Mouse (Mus musculus): Measurements from ENCODE around the gene G6pc3. TPM values are rescaled to one million over a fixed set of nuclear protein-coding genes. Genes with fewer than 3 reads are reported as not detected.

G6pc3 gene
- polyA plus RNA-seq, 1 experiment from 2014 or later, result 39.1 TPM

DNA sequence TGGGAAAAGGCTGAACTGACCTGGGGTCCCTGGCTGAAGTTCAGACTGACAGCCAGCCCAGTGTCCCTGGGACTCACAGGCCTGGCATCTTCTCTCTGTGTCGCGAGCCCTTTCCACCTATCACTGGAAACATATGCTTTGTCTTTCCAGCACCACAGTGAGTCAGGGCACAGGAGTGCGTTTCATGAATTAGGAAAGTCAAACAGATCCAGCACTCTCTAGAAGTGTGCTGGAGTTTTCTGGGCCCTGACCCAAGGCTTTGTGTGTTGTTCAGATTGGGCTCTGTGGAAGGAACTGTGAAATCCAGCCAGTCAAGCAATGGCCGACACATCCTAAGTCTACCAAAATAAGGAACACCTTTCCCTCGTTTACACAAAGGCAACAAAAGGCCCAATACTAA lies 35.8 kb downstream of the G6pc3 start:
- DNase-seq (ENCODE audit: low spot score), result no peak
- Histone ChIP-seq H3K4me1 (peaks cover 82% of the 10 kb centered on the region), H3K36me3 (peaks cover 29% of the 10 kb centered on the region), H3K4me3 (peak overlapping the region; percentile 32; the same call in 1 of the 2 replicates), H3K27ac (replicated peaks) (0 out of 2 replicates have a peak overlapping the region, but pooled peaks have one; percentile 43), H3K9me3 (replicated peaks) (no peaks in the 10 kb centered on the region), H3K27me3 (ENCODE audit: low read depth, poor library complexity, severe bottlenecking) (peaks cover 35% of the 10 kb centered on the region)
- 75% methylated on average over 5 of the region's 5 CpGs for WGBS

DNA sequence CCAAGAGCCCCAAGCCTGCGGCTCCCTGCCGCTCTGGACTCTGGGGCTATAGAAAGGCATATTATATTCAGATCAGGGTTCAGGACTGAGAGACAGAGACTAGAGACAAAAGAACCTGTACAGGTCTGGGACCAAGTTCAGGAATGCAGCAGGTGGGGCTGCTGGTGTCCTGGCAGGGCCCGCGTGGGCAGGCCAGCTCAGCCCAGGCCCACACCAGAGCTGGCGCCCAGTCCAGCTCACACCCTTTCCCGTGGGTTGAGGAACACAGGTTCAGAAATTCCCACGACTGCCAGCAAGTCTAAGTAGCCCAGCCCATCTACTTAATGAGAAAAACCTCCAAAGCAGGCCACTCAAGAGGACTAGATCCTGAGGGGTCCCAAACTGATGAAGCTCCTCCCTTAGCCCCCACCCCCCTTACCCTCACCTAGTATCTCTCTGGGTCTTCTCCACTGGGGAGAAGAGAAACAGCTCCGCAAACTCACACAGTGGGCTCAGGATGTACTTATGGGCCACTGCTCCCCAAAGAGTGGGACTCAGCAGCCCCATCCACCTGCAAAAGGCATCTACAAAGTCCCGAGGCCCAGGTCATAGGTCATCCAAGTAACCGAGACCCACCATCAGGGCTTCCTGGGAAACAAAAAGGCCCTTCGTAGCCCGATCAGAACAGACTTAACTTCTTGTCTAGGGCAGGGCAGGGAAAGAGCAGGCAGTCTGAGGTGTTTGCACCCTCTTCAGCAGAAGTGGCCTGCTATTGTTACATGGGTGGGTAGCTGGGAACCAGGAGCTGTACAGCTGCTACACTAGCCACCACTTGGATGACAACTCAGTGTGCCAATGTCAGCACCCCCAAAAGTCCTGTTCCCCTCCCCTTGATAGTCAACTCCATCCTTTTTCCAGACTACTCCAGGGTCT lies 36.9 kb downstream of the G6pc3 start:
- no peak for DNase-seq (ENCODE audit: low spot score)
- peaks cover 35% of the 10 kb centered on the region for H3K27me3 ChIP-seq (ENCODE audit: low read depth, poor library complexity, severe bottlenecking)
- H3K4me3 ChIP-seq, result peak overlapping the region; percentile 90; the same call in 1 of the 2 replicates
- no peaks in the 10 kb centered on the region for H3K9me3 ChIP-seq (replicated peaks)
- 60% methylated on average over 12 of the region's 12 CpGs for WGBS
- H3K36me3 ChIP-seq, result peaks cover 18% of the 10 kb centered on the region
- peaks cover 85% of the 10 kb centered on the region for H3K4me1 ChIP-seq
- peak overlapping the region; percentile 94; the same call in 1 of the 2 replicates for H3K27ac ChIP-seq (replicated peaks)

DNA sequence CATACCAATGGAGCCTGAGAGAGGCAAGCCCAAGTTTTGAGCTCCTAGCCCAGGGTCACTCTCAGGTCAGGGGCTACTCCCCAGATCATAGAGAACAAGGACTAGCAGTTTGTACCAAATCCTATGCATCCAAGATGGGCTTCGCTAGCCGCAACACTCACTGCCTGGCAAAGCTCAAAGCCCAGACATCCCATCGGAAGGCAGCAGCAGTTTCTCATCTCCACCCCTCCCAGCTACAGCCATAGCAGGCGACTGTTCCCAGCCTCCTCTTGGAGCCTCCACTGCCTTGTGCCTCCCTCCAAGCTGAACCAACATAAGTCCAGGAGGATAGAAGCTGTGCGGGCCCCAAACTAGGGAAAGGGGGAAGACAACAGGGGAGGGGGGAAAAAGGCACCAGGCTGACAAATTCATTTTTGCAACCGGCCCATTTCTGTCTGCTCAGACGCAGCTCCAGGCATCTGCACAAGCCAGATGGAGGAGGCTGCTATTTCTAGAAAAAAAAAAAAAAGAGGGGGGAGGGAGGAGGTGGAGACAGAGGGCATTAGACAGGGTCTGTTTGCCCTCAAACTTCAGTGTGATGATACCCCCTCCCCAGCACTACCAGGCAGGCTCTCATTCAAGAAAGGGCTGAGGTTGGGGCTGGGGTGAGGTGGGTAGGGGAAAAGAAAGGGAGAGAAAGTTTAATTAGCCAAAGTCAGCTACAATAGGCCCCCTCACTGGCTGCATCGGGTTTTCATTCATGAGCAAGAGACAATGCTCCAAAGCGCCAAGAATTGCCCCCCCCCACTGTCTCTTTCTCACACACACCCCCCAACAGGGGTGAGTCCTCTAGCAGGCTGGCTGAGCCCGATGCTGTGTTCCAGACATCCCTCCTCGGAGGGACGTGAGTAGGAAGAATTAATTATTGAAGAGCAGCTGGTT lies 38.1 kb downstream of the G6pc3 start:
- Histone ChIP-seq H3K36me3 (peaks cover 6% of the 10 kb centered on the region; the same call in 1 of the 2 replicates), H3K4me1 (peaks cover 79% of the 10 kb centered on the region)
- peak; percentile 46 for DNase-seq (ENCODE audit: low spot score)

DNA sequence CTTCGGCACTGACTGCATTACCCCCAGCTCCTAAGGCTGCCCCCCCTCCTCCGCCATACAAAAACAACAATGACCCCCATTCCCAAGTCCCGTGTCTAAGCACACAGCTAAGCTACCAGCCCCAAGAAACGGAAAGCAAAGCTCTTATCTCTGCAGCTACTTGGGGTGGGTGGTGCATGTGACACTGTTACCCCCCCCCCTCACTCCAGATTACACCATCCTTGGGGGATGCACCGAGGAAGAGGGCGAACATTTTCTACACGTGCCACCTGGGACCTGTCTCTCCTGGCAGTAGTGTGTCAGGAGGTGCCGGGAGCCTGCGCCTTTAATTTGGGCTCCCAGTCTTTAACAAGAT lies 38.7 kb downstream of the G6pc3 start:
- no peaks in the 10 kb centered on the region for H3K9me3 ChIP-seq (replicated peaks)
- WGBS, result 23% methylated on average over 9 of the region's 9 CpGs
- H3K4me1 ChIP-seq, result peaks cover 74% of the 10 kb centered on the region
- no peak for DNase-seq (ENCODE audit: low spot score)
- peak overlapping the region; percentile 94 for H3K27ac ChIP-seq (replicated peaks)
- H3K36me3 ChIP-seq, result peaks cover 6% of the 10 kb centered on the region; the same call in 1 of the 2 replicates
- H3K4me3 ChIP-seq, result peak overlapping the region; percentile 90
- peaks cover 35% of the 10 kb centered on the region for H3K27me3 ChIP-seq (ENCODE audit: low read depth, poor library complexity, severe bottlenecking)

More for the DNA sequence above, 38.1 kb downstream of the G6pc3 start:
- Histone ChIP-seq H3K27ac (replicated peaks) (peak overlapping the region; percentile 94), H3K4me3 (peak overlapping the region; percentile 90), H3K9me3 (replicated peaks) (no peaks in the 10 kb centered on the region), H3K27me3 (ENCODE audit: low read depth, poor library complexity, severe bottlenecking) (peaks cover 35% of the 10 kb centered on the region)
- WGBS, result 17% methylated on average over 12 of the region's 12 CpGs

DNA sequence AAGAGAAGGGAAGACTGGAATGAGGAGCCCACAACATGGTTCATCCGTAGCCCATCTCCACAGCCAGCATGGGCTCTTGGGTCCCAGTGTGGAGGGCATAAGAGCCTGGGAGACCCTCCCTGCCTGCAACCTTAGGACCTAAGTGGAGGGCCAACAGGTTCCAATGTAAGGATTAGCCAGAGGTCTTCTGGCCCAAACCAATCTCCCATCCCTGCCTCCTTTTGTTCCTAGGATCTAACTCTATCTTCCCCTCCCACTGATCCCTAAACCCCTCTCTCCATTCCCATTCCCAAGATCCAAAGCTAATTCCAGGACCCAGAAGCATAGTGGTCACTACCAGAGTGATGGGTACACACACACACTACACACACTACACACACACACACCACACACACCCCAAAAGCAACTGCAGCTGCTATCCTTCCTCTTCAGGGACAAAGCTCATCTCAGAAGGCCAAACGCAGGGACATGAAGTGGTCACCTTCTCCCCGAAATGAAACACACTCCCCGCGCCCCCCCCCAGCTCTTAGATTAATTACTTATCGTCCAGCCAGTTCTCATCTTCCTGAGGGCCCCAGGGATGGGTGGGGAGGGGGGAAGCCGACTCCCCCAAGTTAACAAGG lies 39.3 kb downstream of the G6pc3 start:
- peaks cover 6% of the 10 kb centered on the region; the same call in 1 of the 2 replicates for H3K36me3 ChIP-seq
- H3K4me1 ChIP-seq, result peaks cover 68% of the 10 kb centered on the region
- 13% methylated on average over 7 of the region's 7 CpGs for WGBS
- peak overlapping the region; percentile 90 for H3K4me3 ChIP-seq
- peak overlapping the region; percentile 94 for H3K27ac ChIP-seq (replicated peaks)
- H3K9me3 ChIP-seq (replicated peaks), result no peaks in the 10 kb centered on the region
- no peak for DNase-seq (ENCODE audit: low spot score)
- H3K27me3 ChIP-seq (ENCODE audit: low read depth, poor library complexity, severe bottlenecking), result peaks cover 35% of the 10 kb centered on the region

DNA sequence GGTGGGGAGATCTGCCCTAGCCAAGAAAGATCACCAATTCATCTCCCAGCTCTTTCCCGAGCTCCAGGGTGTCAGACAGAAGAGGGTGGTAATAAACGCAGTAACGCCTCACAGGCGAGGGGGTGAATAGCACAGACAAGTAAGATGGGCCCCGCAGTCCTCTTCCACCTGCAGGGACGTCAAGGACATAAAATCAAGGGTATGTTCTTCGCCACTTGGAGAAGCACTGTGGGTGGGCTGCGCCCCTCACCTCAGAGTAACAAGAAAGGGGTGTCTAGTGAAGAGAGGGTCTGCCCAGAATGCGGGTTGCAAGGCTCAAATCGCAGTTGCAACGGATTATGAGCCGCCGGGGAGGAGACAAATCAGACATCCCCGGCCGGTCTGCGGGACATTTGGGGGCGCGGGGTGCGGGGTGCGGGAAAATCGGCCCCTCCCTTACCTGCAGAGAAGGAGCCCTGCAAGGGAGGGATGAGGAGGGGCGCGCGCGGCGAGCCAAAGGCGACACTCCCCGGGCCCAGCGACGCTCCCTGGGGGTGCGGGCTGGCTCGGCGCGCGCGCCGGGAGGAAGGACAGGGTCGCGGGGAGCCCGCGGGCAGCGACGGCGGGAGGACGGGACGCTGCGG lies 40.0 kb downstream of the G6pc3 start:
- Histone ChIP-seq H3K27ac (replicated peaks) (peak overlapping the region; percentile 94), H3K36me3 (0 out of 2 replicates have a peak, but pooled peaks cover under 1% of the 10 kb centered on the region), H3K4me1 (peaks cover 61% of the 10 kb centered on the region), H3K27me3 (ENCODE audit: low read depth, poor library complexity, severe bottlenecking) (peaks cover 28% of the 10 kb centered on the region), H3K4me3 (peak overlapping the region; percentile 90), H3K9me3 (replicated peaks) (no peaks in the 10 kb centered on the region)
- under 1% methylated on average over 47 of the region's 47 CpGs for WGBS
- DNase-seq (ENCODE audit: low spot score), result peak; percentile 48

DNA sequence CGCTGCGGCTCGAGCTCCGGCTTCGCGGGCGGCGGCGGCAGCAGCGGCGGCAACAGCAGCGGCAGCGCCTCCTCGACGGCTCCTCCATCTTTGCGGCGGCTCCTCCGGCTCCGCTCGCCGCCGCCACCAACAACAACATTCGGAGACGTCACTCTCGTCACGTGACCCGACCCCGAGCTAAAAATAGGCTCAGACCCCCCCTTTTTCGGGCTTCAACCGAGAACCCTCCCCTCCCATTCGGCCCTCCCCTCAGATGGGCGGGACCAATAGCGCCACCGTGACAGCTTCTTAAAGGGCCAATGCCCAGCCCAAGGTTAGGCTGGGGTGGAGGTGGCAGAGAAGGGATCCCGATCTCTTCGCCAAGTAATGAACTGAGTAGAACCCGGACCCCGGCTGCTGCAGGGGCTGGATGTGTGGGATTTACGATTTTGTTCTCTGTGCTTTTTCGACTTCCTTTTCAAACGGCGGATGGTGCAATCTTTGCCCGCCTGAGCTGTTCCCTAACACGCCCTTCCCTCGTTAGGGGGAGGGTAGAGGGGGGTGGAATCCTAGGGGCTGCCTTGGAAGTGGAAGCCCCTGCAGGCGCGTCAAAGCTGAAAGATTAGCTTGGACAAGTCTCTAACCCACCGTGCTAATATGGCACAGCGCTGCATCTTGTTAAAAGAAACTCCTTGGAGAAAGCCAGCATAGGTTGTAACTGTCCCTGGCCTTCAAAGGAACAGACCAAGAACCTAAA lies 40.8 kb downstream of the G6pc3 start, which contains the start of gene Hdac5:
Hdac5 (minus strand) TSS at position 161 of the 736 bp plus-strand sequence.
- H3K9me3 ChIP-seq (replicated peaks), result no peaks in the 10 kb centered on the region
- peak within 1 kb of the TSS; percentile 90 for H3K4me3 ChIP-seq
- H3K27ac ChIP-seq (replicated peaks), result peak within 1 kb of the TSS; percentile 94
- H3K36me3 ChIP-seq, result no peaks in the 10 kb centered on the region
- under 1% methylated on average over 49 of the region's 49 CpGs for WGBS
- H3K4me1 ChIP-seq, result peaks cover 54% of the 10 kb centered on the region
- peaks cover 25% of the 10 kb centered on the region for H3K27me3 ChIP-seq (ENCODE audit: low read depth, poor library complexity, severe bottlenecking)
- DNase-seq (ENCODE audit: low spot score), result peak; percentile 97

DNA sequence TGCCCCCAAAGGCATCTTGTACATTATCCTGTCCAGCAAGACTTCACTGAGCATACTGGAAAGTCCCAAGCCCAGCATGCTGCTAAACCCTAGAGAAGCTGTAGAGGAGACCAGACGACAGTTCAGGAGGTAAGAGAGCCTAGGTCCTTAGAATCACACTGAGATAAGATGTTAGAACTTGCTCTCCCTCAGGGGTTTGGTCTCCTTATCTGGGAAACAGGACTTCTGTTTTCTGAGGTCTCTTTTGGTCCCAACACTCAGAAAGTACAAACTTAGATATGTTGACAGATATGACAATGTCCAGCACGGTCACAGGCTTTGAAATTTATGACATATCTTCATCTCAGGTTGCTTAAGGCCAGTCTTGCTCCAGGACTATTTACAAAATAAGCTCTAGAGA lies 46.6 kb downstream of the G6pc3 start:
- 79% methylated on average over 2 of the region's 2 CpGs for WGBS
- H3K4me3 ChIP-seq, result no peak overlapping the region

DNA sequence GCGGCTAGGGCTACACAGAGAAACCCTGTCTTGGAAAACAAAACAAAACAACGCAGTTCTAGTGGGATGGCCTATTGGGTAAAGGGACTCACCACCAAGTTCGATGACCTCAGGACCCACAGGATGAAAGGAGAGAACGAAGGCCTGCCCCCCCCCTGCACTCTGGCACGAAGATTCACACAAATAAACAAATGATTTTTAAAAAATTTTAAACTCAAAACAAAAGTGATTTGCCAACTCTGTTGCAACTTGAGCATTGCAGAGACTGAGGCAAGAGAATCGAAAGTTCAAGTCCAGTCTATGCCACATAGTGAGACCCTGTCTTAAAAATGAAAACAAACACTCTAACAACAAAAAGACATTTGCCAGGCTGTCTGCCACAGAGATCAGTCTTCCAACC lies 51.2 kb downstream of the G6pc3 start:
- DNase-seq (ENCODE audit: low spot score), result no peak
- H3K36me3 ChIP-seq, result no peaks in the 10 kb centered on the region
- H3K27me3 ChIP-seq (ENCODE audit: low read depth, poor library complexity, severe bottlenecking), result peaks cover 8% of the 10 kb centered on the region
- peaks cover 21% of the 10 kb centered on the region for H3K4me1 ChIP-seq
- H3K4me3 ChIP-seq, result no peak overlapping the region
- WGBS, result 88% methylated on average over 6 of the region's 6 CpGs
- H3K9me3 ChIP-seq (replicated peaks), result peaks cover 4% of the 10 kb centered on the region; the same call in 1 of the 2 replicates
- no peak overlapping the region for H3K27ac ChIP-seq (replicated peaks)

More for the DNA sequence above, 46.6 kb downstream of the G6pc3 start:
- Histone ChIP-seq H3K4me1 (peaks cover 8% of the 10 kb centered on the region), H3K9me3 (replicated peaks) (no peaks in the 10 kb centered on the region), H3K27ac (replicated peaks) (no peak overlapping the region), H3K27me3 (ENCODE audit: low read depth, poor library complexity, severe bottlenecking) (no peaks in the 10 kb centered on the region), H3K36me3 (no peaks in the 10 kb centered on the region)
- DNase-seq (ENCODE audit: low spot score), result no peak

DNA sequence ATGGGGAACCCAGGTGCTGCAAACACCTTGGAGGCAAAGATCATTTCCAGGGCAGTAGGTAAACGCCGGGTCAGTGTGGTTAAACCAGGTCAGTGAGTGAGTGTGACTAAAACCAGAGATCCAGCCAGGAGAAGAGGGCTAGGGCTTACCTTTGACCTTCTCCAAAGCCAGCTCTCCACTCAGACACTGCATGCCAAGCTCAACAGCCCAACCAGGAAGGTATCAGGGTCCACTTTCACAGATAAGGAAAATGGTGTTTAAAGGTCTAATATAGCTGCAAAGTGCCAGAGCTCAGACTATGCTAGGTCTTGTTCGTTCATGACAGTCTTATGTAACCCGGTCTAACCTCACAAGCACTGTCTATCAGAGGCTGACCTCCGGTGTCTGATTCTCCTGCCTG lies 51.8 kb downstream of the G6pc3 start:
- peaks cover 13% of the 10 kb centered on the region for H3K27me3 ChIP-seq (ENCODE audit: low read depth, poor library complexity, severe bottlenecking)
- H3K4me1 ChIP-seq, result peaks cover 25% of the 10 kb centered on the region
- WGBS, result 88% methylated on average over 5 of the region's 5 CpGs
- no peak overlapping the region for H3K4me3 ChIP-seq
- H3K9me3 ChIP-seq (replicated peaks), result peaks cover 4% of the 10 kb centered on the region; the same call in 1 of the 2 replicates
- H3K36me3 ChIP-seq, result no peaks in the 10 kb centered on the region
- DNase-seq (ENCODE audit: low spot score), result no peak
- no peak overlapping the region for H3K27ac ChIP-seq (replicated peaks)

DNA sequence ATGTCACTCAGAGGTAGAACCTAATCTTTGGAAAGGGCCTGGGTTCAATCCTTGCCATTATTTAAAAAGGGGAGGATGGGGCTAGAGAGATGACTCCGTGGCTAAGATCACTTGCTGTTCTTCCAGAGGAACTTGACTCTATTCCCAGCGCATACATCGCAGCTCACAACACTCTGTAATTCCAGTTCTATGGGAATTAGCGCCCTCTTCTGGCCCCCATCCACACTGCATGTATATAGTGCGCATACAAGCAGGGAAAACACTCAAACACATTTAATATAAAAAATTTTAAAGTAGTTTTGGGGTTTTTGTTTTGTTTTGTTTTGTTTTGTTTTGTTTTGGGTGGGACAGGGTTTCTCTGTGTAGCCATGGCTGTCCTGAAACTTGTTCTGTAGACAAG lies 52.5 kb downstream of the G6pc3 start:
- no peak overlapping the region for H3K4me3 ChIP-seq
- no peak overlapping the region for H3K27ac ChIP-seq (replicated peaks)
- H3K36me3 ChIP-seq, result no peaks in the 10 kb centered on the region
- H3K9me3 ChIP-seq (replicated peaks), result peaks cover 4% of the 10 kb centered on the region; the same call in 1 of the 2 replicates
- H3K27me3 ChIP-seq (ENCODE audit: low read depth, poor library complexity, severe bottlenecking), result peaks cover 13% of the 10 kb centered on the region
- H3K4me1 ChIP-seq, result peaks cover 20% of the 10 kb centered on the region
- DNase-seq (ENCODE audit: low spot score), result no peak
- WGBS, result 55% methylated on average over 5 of the region's 5 CpGs

Measured in midbrain, embryonic 10.5 days (tissue).